Comparison of ENCODE assay signal across 9 mouse cellular contexts in genomic region chr14:46759970-46760354, GRCm38 (mm10). TPM values are rescaled to one million over a fixed set of nuclear protein-coding genes. Genes with fewer than 3 reads are reported as not detected.
DNase-seq lines count a peak whose midpoint lies in the region; ATAC-seq and TF ChIP-seq lines count a peak whose summit lies in the region.
"Had no signal": no experiment of that assay in that cellular context is flagged by ENCODE, and none has a peak within 500 bp of the region (broad histone marks: within the 10 kb centered on the region; RNA-seq: fewer than 3 reads in every experiment).

No protein-coding gene starts in this region.

- 1% methylated on average over 7 of the region's 7 CpGs for WGBS in kidney, embryonic 15.5 days
- WGBS in intestine, postnatal 0 days: 2% methylated on average over 7 of the region's 7 CpGs

- H3K36me3 ChIP-seq in kidney, embryonic 15.5 days: peaks cover 16% of the 10 kb centered on the region
- H3K36me3 ChIP-seq in intestine, postnatal 0 days (ENCODE audit: control insufficient read depth, insufficient read depth): peaks cover 6% of the 10 kb centered on the region
- no peaks in the 10 kb centered on the region for H3K36me3 ChIP-seq in myocyte (ENCODE audit: control insufficient read depth, insufficient read depth)

- H3K9ac ChIP-seq in kidney, embryonic 15.5 days: no peak overlapping the region
- no peak overlapping the region for H3K9ac ChIP-seq in intestine, postnatal 0 days (ENCODE audit: low read depth, low read length)

- no peaks in the 10 kb centered on the region for H3K27me3 ChIP-seq in kidney, embryonic 15.5 days
- no peaks in the 10 kb centered on the region for H3K27me3 ChIP-seq in intestine, postnatal 0 days (replicated peaks; ENCODE audit: control insufficient read depth, insufficient read depth, low read length)
- no peaks in the 10 kb centered on the region for H3K27me3 ChIP-seq in myocyte (ENCODE audit: control insufficient read depth, insufficient read depth, insufficient read length)
- H3K27me3 ChIP-seq: Patski had no signal

- H3K4me3 ChIP-seq in kidney, embryonic 15.5 days (replicated peaks): peak overlapping the region; percentile 70
- H3K4me3 ChIP-seq in intestine, postnatal 0 days (ENCODE audit: low read depth, low read length): 0 out of 2 replicates have a peak overlapping the region, but pooled peaks have one; percentile 71
- peak overlapping the region; percentile 45 for H3K4me3 ChIP-seq in myocyte

- no peaks in the 10 kb centered on the region for H3K79me2 ChIP-seq in myocyte (ENCODE audit: control insufficient read depth, insufficient read depth)

- no peak for DNase-seq in kidney, adult 18-20 months
- DNase-seq in adrenal gland, postnatal 10 days: no peak
- no peak for DNase-seq in ovary, adult 18-20 months (ENCODE audit: low spot score)
- no peak for DNase-seq in frontal cortex, adult 2 months (ENCODE audit: extremely low spot score in 1 of 2, low spot score in 1 of 2)

- H3K4me2 ChIP-seq in kidney, embryonic 15.5 days: peak overlapping the region; percentile 92
- H3K4me2 ChIP-seq in intestine, postnatal 0 days (replicated peaks; ENCODE audit: low read depth): peak overlapping the region; percentile 88
- H3K4me2 ChIP-seq in myocyte (ENCODE audit: low read depth): peak overlapping the region; percentile 85

- no peak overlapping the region for H3K27ac ChIP-seq in kidney, embryonic 15.5 days
- H3K27ac ChIP-seq in intestine, postnatal 0 days (ENCODE audit: low read depth, low read length): no peak overlapping the region

- no peak for ATAC-seq in kidney, embryonic 15.5 days (replicated peaks; ENCODE audit: low FRiP score)
- peak; percentile 9 for ATAC-seq in erythroid progenitor cell, adult 5-6 weeks (replicated peaks; ENCODE audit: low FRiP score, poor library complexity, severe bottlenecking)
- ATAC-seq in intestine, postnatal 0 days: peak; percentile 29

- no peak for TF ChIP-seq POLR2A in myocyte (IDR thresholded peaks at IDR 0.05; ENCODE audit: insufficient read length, low read depth)

- peaks cover 13% of the 10 kb centered on the region for H3K4me1 ChIP-seq in kidney, embryonic 15.5 days
- peaks cover 4% of the 10 kb centered on the region for H3K4me1 ChIP-seq in intestine, postnatal 0 days (replicated peaks; ENCODE audit: control insufficient read depth, insufficient read depth, low read length)

- H3ac ChIP-seq in myocyte (ENCODE audit: control insufficient read depth, insufficient read length): peak overlapping the region; percentile 25

- no peaks in the 10 kb centered on the region for H3K9me3 ChIP-seq in kidney, embryonic 15.5 days (replicated peaks)
- H3K9me3 ChIP-seq in intestine, postnatal 0 days (ENCODE audit: control insufficient read depth): no peaks in the 10 kb centered on the region

- TF ChIP-seq CTCF in intestine, postnatal 0 days (IDR thresholded peaks at IDR 0.05; ENCODE audit: low read depth): no peak

TF ChIP-seq in myocyte, 11 proteins besides CTCF, POLR2A, EP300 and RAD21:
- no peak for TF ChIP-seq MYOD1 (IDR thresholded peaks at IDR 0.05; ENCODE audit: control insufficient read depth in 1 of 3, insufficient read length in 2 of 3, low read depth in 2 of 3)
- TF ChIP-seq POLR2AphosphoS2 (IDR thresholded peaks at IDR 0.05; ENCODE audit: insufficient read length, low read depth): no peak
- no peak for TF ChIP-seq TCF12 (IDR thresholded peaks at IDR 0.05; ENCODE audit: insufficient read depth, poor library complexity, severe bottlenecking)
- TF ChIP-seq MAX (IDR thresholded peaks at IDR 0.05; ENCODE audit: low read depth): no peak
- TF ChIP-seq TCF3 (IDR thresholded peaks at IDR 0.05; ENCODE audit: insufficient read length, low read depth): no peak
- TF ChIP-seq CEBPB (IDR thresholded peaks at IDR 0.05; ENCODE audit: insufficient read depth, poor library complexity, severe bottlenecking): no peak
- TF ChIP-seq USF1 (IDR thresholded peaks at IDR 0.05; ENCODE audit: low read depth): no peak
- no peak for TF ChIP-seq SRF (IDR thresholded peaks at IDR 0.05; ENCODE audit: control insufficient read depth, insufficient read length, low read depth)
- TF ChIP-seq E2F4 (IDR thresholded peaks at IDR 0.05; ENCODE audit: insufficient read depth): no peak
- no peak for TF ChIP-seq MYOG (IDR thresholded peaks at IDR 0.05; ENCODE audit: control insufficient read depth in 1 of 3, insufficient read depth in 1 of 3, insufficient read length in 2 of 3, low read depth in 2 of 3)
- TF ChIP-seq REST (IDR thresholded peaks at IDR 0.05; ENCODE audit: insufficient read depth, insufficient read length): no peak

RNA-seq across cellular contexts. Expression of gene Cdkn3, which starts 0.4 kb away (rescaled TPM):
- 48.0 and 51.1 TPM in 2 replicates for polyA plus RNA-seq in kidney, embryonic 15.5 days (2015; fragmentation: Nextera tagmentation; extraction: Ambion mirVana)
- total RNA-seq in erythroid progenitor cell, adult 5-6 weeks (2015; ENCODE audit: low replicate concordance): 166 and 177 TPM in 2 replicates
- total RNA-seq in erythroid progenitor cell, adult 5-6 weeks (2017; ENCODE audit: low replicate concordance): 251 and 256 TPM in 2 replicates
- 27.7 and 30.9 TPM in 2 replicates for polyA plus RNA-seq in intestine, postnatal 0 days (2015; fragmentation: Nextera tagmentation; extraction: Ambion mirVana)
- polyA plus RNA-seq in myocyte (2012; fragmentation: generic; extraction: Trizol): 12.5 TPM
- 10 to 100 TPM in 1 of 2 experiments, 1 to 10 TPM in 1; 8.9 to 11.1 TPM for total RNA-seq in adrenal gland, postnatal 10 days (2021)
- 0.70 and 0.97 TPM in 2 replicates for polyA plus RNA-seq in frontal cortex, adult 2 months (2012; rRNA removed)

RNA-seq across cellular contexts. Expression of gene Cnih1, which starts 28.2 kb away (rescaled TPM):
- polyA plus RNA-seq in kidney, embryonic 15.5 days (2015; fragmentation: Nextera tagmentation; extraction: Ambion mirVana): 178 and 184 TPM in 2 replicates
- total RNA-seq in erythroid progenitor cell, adult 5-6 weeks (2015; ENCODE audit: low replicate concordance): 64.9 and 83.0 TPM in 2 replicates
- total RNA-seq in erythroid progenitor cell, adult 5-6 weeks (2017; ENCODE audit: low replicate concordance): 31.4 and 51.3 TPM in 2 replicates
- polyA plus RNA-seq in intestine, postnatal 0 days (2015; fragmentation: Nextera tagmentation; extraction: Ambion mirVana): 151 and 153 TPM in 2 replicates
- 104 TPM for polyA plus RNA-seq in myocyte (2012; fragmentation: generic; extraction: Trizol)
- total RNA-seq in adrenal gland, postnatal 10 days (2021): 10 to 100 TPM; 84.8 to 86.0 TPM
- 105 and 117 TPM in 2 replicates for polyA plus RNA-seq in frontal cortex, adult 2 months (2012; rRNA removed)
